Mouse (Mus musculus) stomach, embryonic 15.5 days (tissue): ENCODE data around the gene Myo1e. TPM values are rescaled to one million over a fixed set of nuclear protein-coding genes. Genes with fewer than 3 reads are reported as not detected.

Experiments used
- ATAC-seq: fragments of 200-750 bp; cut with Nextera tagmentation; 2 replicates; pipeline ENCODE4 v1.8.0; 2017; ENCODE audit warnings: low read depth, moderate number of reproducible peaks, moderate TSS enrichment; ENCODE audit not compliant: insufficient read depth, low FRiP score
- H3K27ac ChIP-seq: fragments of 300-500 bp; sonication (generic); 2 replicates; pipeline ENCODE4 v1.5.1; 2015; ENCODE audit warnings: mild to moderate bottlenecking, inconsistent platforms
- H3K27me3 ChIP-seq: fragments of 300-500 bp; sonication (generic); replicated peaks from 2 replicates; pipeline ENCODE4 v1.6.1; 2015; ENCODE audit warnings: inconsistent platforms
- H3K36me3 ChIP-seq: fragments of 300-500 bp; sonication (generic); 2 replicates; pipeline ENCODE4 v1.6.1; 2015; ENCODE audit warnings: inconsistent platforms
- H3K4me1 ChIP-seq: fragments of 300-500 bp; sonication (generic); 2 replicates; pipeline ENCODE4 v1.6.1; 2015; ENCODE audit warnings: inconsistent platforms
- H3K4me2 ChIP-seq: fragments of 300-500 bp; sonication (generic); 2 replicates; pipeline ENCODE4 v1.6.1; 2015; ENCODE audit warnings: mild to moderate bottlenecking, inconsistent platforms
- H3K4me3 ChIP-seq: fragments of 300-500 bp; sonication (generic); replicated peaks from 2 replicates; pipeline ENCODE4 v1.5.1; 2015; ENCODE audit warnings: inconsistent platforms
- H3K9ac ChIP-seq: fragments of 300-500 bp; sonication (generic); 2 replicates; pipeline ENCODE4 v1.6.1; 2015; ENCODE audit warnings: inconsistent platforms
- H3K9me3 ChIP-seq: fragments of 300-500 bp; sonication (generic); 2 replicates; pipeline ENCODE4 v1.6.1; 2016; ENCODE audit warnings: inconsistent platforms
- WGBS: fragments of 180-500 bp; shearing (Covaris S2); methylation state at CpG from one replicate; pipeline ENCODE4 v1.1.7; 2015; 5-methylcytosine and 5-hydroxymethylcytosine counted together
- polyA plus RNA-seq: library from polyadenylated mRNA; unstranded; fragments of >200 nt; fragmentation: Nextera tagmentation; extraction: Ambion mirVana; gene quantifications from 2 replicates; pipeline ENCODE4 v1.2.1, GENCODE M21; 2015

Gene Myo1e
- polyA plus RNA-seq, 1 experiment from 2014 or later, result 24.2 TPM

DNA sequence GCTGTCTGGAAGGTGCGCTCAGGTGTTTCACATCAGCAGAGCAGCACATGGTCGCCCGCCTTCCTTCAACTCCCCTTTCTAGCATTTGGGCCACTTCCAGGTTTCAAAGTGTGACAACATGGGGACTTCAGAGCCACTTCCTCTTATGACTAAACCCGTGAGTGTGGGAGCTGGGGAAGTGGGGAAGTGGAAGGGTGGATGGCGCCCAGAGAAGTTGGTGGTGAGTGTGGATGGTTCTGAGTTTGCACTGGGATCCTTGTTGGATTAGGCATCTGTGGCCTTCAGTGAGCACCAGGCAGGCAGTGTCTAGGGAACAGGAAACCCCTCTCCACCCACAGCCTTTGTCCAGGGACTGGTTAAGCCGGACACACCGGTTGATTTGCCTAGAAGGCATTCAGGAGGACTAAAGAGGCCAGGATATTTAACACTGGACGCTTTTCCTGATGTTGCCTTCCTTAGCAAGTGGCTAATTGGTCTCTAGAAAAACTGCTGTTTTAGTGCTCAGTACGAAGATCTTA is 53.2 kb downstream of the Myo1e start:
- Histone ChIP-seq H3K9ac (no peak overlapping the region), H3K4me2 (no peak overlapping the region; the same call in 1 of the 2 replicates), H3K9me3 (no peaks in the 10 kb centered on the region), H3K27me3 (no peaks in the 10 kb centered on the region), H3K4me3 (no peak overlapping the region), H3K27ac (peak overlapping the region; percentile 67), H3K4me1 (peaks cover 32% of the 10 kb centered on the region), H3K36me3 (no peaks in the 10 kb centered on the region)
- peak; percentile 65; the same call in 1 of the 2 replicates for ATAC-seq
- WGBS, result 54% methylated on average over 9 of the region's 9 CpGs

DNA sequence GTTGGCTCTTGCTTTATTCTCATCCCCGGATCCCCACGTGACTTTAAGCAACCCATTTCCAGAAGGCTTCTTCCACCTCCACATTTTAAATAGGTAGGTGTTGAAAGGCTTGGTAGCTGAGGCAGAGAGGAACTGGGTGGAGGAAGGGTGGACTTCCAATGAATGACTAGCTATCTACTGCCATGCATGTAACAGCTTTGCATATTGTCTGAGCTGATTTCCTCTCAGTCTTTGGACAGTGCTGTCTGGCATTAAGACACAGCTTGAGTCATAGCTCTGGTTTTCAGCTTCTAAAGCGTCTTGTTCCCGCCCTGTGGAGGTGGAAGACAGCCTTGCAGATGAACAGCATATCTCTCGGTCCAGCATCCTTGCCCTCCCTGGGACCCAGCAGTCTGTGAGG is 54.5 kb downstream of the Myo1e start:
- Histone ChIP-seq H3K9ac (no peak overlapping the region), H3K27ac (peak overlapping the region; percentile 46; the same call in 1 of the 2 replicates), H3K4me3 (no peak overlapping the region), H3K4me1 (peaks cover 32% of the 10 kb centered on the region), H3K9me3 (no peaks in the 10 kb centered on the region), H3K27me3 (no peaks in the 10 kb centered on the region), H3K36me3 (no peaks in the 10 kb centered on the region), H3K4me2 (no peak overlapping the region)
- no peak for ATAC-seq
- WGBS, result 69% methylated on average over 5 of the region's 5 CpGs

DNA sequence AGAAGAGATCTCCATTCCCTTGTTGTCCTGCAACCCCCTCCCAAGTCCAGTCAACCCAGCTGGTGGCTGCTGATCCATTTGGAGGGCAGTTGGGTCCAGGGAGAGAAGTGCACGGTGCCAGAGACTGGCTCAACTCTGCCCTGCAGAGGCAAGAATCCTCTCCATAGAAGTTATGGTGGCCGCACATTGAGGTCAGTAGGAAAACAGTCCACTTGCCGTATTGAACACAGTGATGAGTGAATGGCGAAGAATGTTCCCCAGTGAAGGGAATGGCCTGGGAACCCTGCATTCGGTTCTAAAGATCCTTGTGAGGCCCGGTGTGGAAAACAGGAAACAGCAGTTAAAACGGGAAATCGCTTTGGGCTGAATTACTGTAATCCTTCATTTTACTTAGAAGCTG is 56.0 kb downstream of the Myo1e start:
- Histone ChIP-seq H3K4me3 (no peak overlapping the region), H3K9ac (no peak overlapping the region), H3K36me3 (no peaks in the 10 kb centered on the region), H3K27ac (peak overlapping the region; percentile 46; the same call in 1 of the 2 replicates), H3K4me2 (no peak overlapping the region), H3K4me1 (peaks cover 19% of the 10 kb centered on the region), H3K27me3 (no peaks in the 10 kb centered on the region), H3K9me3 (no peaks in the 10 kb centered on the region)
- no peak for ATAC-seq
- 56% methylated on average over 8 of the region's 8 CpGs for WGBS

DNA sequence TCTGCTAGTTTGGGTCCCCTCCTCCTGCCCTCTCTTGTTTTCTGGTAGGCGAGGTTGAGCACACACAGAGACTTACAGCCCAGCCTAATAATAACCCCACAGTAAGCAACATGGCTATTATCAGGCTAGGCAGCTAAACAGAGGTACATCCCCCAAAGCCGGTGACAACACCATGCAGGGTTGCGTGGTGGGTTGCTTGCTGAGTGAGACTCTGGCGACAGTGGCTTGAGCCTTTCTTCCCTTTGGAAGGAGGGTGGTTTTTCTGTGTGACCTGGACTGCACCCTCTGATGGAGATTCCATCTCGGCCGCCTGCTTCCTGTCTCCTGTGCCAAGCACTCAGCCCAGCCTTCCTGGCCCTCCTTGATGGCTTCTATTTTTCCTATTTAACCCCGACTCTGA is 56.6 kb downstream of the Myo1e start:
- 45% methylated on average over 7 of the region's 7 CpGs for WGBS
- Histone ChIP-seq H3K9ac (no peak overlapping the region), H3K36me3 (no peaks in the 10 kb centered on the region), H3K4me2 (no peak overlapping the region), H3K9me3 (no peaks in the 10 kb centered on the region), H3K4me1 (peaks cover 18% of the 10 kb centered on the region; the same call in 1 of the 2 replicates), H3K27me3 (no peaks in the 10 kb centered on the region), H3K4me3 (no peak overlapping the region), H3K27ac (peak overlapping the region; percentile 46; the same call in 1 of the 2 replicates)
- no peak for ATAC-seq

DNA sequence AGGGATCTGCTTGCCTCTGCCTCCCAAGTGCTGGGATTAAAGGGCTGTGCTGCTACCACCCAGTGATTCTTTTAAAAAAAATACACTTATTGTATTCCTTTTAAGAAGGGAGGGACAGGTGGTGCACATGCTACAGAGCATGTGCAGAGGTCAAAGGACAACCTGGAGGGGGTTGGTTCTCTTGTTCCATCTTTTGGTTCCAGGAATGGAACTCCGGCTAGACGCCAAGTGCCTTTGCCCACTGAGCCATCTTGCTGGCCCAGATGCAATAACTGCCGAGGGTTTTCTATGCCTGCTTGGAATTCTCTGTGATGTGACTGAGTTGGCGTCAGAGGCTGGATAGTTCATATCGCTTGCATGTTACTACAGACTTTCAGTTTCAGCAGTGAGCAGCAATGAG is 58.4 kb downstream of the Myo1e start:
- Histone ChIP-seq H3K4me2 (no peak overlapping the region), H3K4me3 (no peak overlapping the region), H3K9ac (no peak overlapping the region), H3K36me3 (no peaks in the 10 kb centered on the region), H3K27ac (no peak overlapping the region), H3K27me3 (no peaks in the 10 kb centered on the region), H3K4me1 (peaks cover 5% of the 10 kb centered on the region; the same call in 1 of the 2 replicates), H3K9me3 (no peaks in the 10 kb centered on the region)
- no peak for ATAC-seq
- WGBS, result 85% methylated on average over 5 of the region's 5 CpGs

DNA sequence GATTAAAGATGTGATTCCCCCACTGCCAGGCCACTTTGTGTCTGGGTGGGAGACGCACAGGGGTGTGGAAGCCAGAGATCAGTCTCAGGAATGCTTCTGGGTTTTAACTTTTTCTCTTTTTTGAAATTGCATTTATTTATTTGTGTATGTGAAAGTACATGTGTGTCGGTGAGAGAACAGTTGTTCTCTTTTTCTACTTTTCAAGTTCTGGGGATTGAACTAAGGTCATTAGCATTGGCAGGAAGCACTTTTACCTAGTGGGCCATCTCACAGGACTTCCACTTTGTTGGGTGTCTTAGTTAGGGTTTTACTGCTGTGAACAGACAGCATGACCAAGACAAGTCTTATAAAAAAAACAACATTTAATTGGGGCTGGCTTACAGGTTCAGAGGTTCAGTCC is 59.0 kb downstream of the Myo1e start:
- no peaks in the 10 kb centered on the region for H3K27me3 ChIP-seq
- no peak overlapping the region for H3K27ac ChIP-seq
- ATAC-seq, result no peak
- H3K9me3 ChIP-seq, result no peaks in the 10 kb centered on the region
- H3K9ac ChIP-seq, result no peak overlapping the region
- H3K4me1 ChIP-seq, result peaks cover 5% of the 10 kb centered on the region; the same call in 1 of the 2 replicates
- no peak overlapping the region for H3K4me3 ChIP-seq
- no peak overlapping the region for H3K4me2 ChIP-seq
- no peaks in the 10 kb centered on the region for H3K36me3 ChIP-seq
- 92% methylated on average over 2 of the region's 2 CpGs for WGBS

DNA sequence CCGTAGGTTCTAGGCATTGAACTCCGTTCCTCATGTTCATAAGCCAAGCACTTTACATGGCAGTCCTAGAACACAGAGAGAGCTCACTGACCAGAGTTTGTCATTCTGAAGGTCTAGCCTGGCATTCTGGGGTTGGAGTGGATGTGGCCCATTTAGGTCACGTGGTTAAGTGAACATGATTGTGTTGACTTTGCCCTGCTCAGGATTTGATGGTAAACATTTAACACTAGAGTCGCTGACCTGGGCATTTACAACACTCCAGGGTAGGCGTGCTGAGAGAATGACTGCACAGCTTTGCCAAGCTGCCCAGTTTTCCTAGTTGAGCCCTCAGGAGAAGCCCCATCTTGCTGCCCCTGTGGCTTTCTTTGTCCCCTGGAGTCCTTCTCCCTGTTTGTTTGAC is 60.0 kb downstream of the Myo1e start:
- Histone ChIP-seq H3K27ac (no peak overlapping the region), H3K4me3 (no peak overlapping the region), H3K36me3 (no peaks in the 10 kb centered on the region), H3K9me3 (no peaks in the 10 kb centered on the region), H3K4me2 (no peak overlapping the region), H3K9ac (no peak overlapping the region), H3K4me1 (peaks cover 5% of the 10 kb centered on the region; the same call in 1 of the 2 replicates), H3K27me3 (no peaks in the 10 kb centered on the region)
- 78% methylated on average over 5 of the region's 5 CpGs for WGBS
- ATAC-seq, result no peak

DNA sequence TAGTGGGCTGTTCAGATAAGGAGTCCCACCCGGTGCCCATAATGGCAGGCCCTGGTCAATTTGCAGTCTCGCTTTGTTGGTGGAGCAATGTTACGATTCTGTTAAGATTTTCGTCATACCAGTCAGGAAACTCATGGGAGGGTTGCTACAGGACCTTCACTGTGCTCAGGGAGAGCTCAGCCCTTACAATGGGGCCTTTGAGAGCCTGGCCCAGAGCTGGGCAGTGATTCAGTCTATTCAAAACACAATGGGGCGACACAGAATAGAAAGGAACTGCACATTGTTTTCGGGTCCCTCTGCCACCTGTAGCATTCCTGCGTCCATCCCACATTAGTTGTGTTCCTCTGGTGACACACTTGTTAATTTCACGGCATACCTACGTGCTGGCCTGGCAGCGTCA is 62.2 kb downstream of the Myo1e start:
- H3K4me2 ChIP-seq, result no peak overlapping the region
- no peak; the same call in 1 of the 2 replicates for ATAC-seq
- 69% methylated on average over 10 of the region's 10 CpGs for WGBS
- H3K9ac ChIP-seq, result no peak overlapping the region
- peak overlapping the region; percentile 64 for H3K27ac ChIP-seq
- no peaks in the 10 kb centered on the region for H3K27me3 ChIP-seq
- H3K4me1 ChIP-seq, result no peaks in the 10 kb centered on the region; the same call in 1 of the 2 replicates
- no peaks in the 10 kb centered on the region for H3K36me3 ChIP-seq
- no peak overlapping the region for H3K4me3 ChIP-seq
- no peaks in the 10 kb centered on the region for H3K9me3 ChIP-seq

DNA sequence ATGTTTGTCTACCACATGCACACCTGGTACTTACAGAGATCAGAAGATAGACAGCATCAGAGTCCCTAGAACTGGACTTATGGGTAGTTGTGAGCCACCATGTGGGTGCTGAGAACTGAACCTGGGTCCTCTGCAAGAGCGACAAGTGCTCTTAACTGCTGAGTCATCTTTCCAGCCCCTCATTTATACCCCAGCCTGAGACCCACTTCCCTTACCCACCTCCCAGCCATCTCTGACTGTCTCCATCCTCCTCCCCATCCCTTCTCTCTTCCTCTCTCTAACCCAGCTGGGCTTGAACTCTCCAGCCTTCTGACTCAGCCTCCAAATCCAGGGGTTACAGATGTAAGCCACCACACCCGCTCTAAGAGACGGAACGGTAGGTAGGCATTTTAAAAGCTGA is 63.3 kb downstream of the Myo1e start:
- Histone ChIP-seq H3K9ac (no peak overlapping the region), H3K36me3 (no peaks in the 10 kb centered on the region), H3K27me3 (no peaks in the 10 kb centered on the region), H3K4me1 (no peaks in the 10 kb centered on the region; the same call in 1 of the 2 replicates), H3K27ac (0 out of 2 replicates have a peak overlapping the region, but pooled peaks have one; percentile 57), H3K4me3 (no peak overlapping the region), H3K9me3 (no peaks in the 10 kb centered on the region), H3K4me2 (no peak overlapping the region)
- no peak for ATAC-seq
- 89% methylated on average over 4 of the region's 4 CpGs for WGBS

DNA sequence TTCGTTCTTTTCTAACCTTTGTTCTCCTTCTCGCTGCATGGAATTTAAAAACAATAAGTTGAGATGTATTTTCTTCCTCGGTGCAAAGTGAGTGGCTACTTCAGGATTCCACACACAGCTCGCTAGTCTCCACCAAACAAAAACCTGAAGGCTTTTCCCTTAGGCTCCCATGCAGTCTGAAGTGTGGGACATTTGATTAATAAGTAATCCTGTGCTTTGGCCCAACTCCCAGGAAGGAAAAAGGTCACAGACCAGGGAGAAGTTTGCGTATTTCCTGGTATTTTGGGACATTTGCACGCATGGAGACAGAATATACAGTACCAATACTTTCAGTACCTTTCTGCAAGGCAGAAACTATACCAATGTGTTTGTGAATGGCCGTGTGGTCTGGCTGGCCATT is 64.0 kb downstream of the Myo1e start:
- Histone ChIP-seq H3K4me1 (no peaks in the 10 kb centered on the region; the same call in 1 of the 2 replicates), H3K4me3 (no peak overlapping the region), H3K27me3 (no peaks in the 10 kb centered on the region), H3K27ac (no peak overlapping the region), H3K36me3 (no peaks in the 10 kb centered on the region), H3K9me3 (no peaks in the 10 kb centered on the region), H3K4me2 (no peak overlapping the region), H3K9ac (no peak overlapping the region)
- 56% methylated on average over 7 of the region's 7 CpGs for WGBS
- no peak for ATAC-seq

DNA sequence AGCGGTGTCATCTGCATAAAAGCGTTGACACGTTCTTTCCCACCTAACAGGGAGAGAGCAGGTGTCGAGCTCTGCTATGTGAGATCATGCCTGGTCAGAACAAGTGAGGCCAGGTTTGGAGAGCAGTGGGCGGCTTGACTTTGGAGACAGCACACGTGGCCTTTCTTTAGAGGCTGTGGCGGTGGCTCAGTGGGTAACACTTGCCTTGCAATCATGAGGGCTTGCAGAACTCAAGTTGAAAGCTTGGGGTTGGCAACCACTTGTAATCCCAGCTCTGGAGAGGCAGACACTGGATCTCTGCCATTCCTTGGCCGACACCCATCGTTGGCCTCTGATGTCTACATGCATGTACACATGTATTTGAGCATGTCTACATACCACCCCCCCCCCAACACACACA is 64.5 kb downstream of the Myo1e start:
- Histone ChIP-seq H3K4me2 (no peak overlapping the region), H3K36me3 (no peaks in the 10 kb centered on the region), H3K9me3 (no peaks in the 10 kb centered on the region), H3K4me3 (no peak overlapping the region), H3K4me1 (no peaks in the 10 kb centered on the region; the same call in 1 of the 2 replicates), H3K9ac (no peak overlapping the region), H3K27ac (no peak overlapping the region), H3K27me3 (no peaks in the 10 kb centered on the region)
- no peak for ATAC-seq
- WGBS, result 89% methylated on average over 9 of the region's 9 CpGs

DNA sequence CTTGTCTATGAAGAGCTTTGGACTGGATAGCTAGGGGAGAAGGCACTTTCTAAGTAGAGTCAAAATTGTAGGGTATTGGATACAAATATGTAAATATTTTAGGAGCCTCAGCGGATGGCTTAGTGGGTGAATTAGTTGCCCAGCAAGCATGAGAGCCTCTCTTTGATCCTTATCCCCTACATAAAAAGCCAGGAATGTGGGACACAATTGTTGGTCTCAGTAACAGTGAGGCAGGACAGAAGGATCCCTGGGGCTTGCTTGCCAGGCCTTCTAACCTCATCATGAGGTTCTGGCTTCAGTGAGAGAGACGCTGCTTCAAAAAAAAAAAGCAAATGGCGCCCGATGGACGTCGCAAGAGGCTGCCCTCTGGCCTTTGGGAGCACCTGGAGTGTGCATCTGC is 66.9 kb downstream of the Myo1e start:
- Histone ChIP-seq H3K4me1 (no peaks in the 10 kb centered on the region; the same call in 1 of the 2 replicates), H3K36me3 (no peaks in the 10 kb centered on the region), H3K4me2 (no peak overlapping the region), H3K4me3 (no peak overlapping the region), H3K9ac (no peak overlapping the region), H3K9me3 (no peaks in the 10 kb centered on the region), H3K27ac (peak overlapping the region; percentile 72), H3K27me3 (no peaks in the 10 kb centered on the region)
- WGBS, result 84% methylated on average over 6 of the region's 6 CpGs
- ATAC-seq, result no peak

DNA sequence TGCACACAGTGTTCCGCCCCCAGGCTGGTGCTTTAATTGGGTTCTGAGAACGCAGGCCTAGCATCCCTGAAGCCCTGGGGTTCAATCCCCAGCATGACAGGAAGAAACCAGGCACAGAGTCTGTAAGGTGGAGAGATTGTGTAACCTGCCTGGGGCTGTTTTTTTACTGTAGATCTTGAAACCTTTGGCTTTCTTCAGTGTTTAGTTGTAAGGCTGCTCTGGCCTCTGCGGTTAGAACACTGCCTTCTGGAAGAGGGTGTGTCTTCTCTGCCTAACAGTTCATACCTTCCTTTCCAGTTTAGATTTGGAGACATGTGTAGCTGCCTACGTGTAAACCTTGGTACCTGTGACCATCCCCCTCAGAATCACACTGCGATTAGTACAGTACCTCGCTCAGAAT is 67.3 kb downstream of the Myo1e start:
- ATAC-seq, result peak; percentile 47; the same call in 1 of the 2 replicates
- 80% methylated on average over 6 of the region's 6 CpGs for WGBS
- H3K4me2 ChIP-seq, result no peak overlapping the region
- H3K9ac ChIP-seq, result no peak overlapping the region
- no peaks in the 10 kb centered on the region for H3K27me3 ChIP-seq
- no peaks in the 10 kb centered on the region for H3K36me3 ChIP-seq
- H3K4me3 ChIP-seq, result no peak overlapping the region
- H3K9me3 ChIP-seq, result no peaks in the 10 kb centered on the region
- H3K27ac ChIP-seq, result peak overlapping the region; percentile 72
- H3K4me1 ChIP-seq, result no peaks in the 10 kb centered on the region; the same call in 1 of the 2 replicates
